Mouse (Mus musculus) stomach, postnatal 0 days (tissue): ENCODE data around the gene Csk.

ENCODE experiments used
- CTCF ChIP-seq: IDR thresholded peaks from 2 replicates; pipeline ENCODE4 v1.5.1; 2016; ENCODE audit warnings: antibody characterized with exemption, low read depth, mild to moderate bottlenecking, moderate library complexity
- EP300 ChIP-seq: optimal IDR thresholded peaks from 2 replicates; pipeline ENCODE3; 2016; ENCODE audit warnings: antibody characterized with exemption

- no peak for TF ChIP-seq CTCF
- no peak for TF ChIP-seq EP300
Measured at GRCm38 (mm10) chr9:57696380-57697285, 43.2 kb upstream of the Csk start.
